Mouse (Mus musculus): ENCODE measurements around the gene Kcnq4.

The Kcnq4 gene

DNA sequence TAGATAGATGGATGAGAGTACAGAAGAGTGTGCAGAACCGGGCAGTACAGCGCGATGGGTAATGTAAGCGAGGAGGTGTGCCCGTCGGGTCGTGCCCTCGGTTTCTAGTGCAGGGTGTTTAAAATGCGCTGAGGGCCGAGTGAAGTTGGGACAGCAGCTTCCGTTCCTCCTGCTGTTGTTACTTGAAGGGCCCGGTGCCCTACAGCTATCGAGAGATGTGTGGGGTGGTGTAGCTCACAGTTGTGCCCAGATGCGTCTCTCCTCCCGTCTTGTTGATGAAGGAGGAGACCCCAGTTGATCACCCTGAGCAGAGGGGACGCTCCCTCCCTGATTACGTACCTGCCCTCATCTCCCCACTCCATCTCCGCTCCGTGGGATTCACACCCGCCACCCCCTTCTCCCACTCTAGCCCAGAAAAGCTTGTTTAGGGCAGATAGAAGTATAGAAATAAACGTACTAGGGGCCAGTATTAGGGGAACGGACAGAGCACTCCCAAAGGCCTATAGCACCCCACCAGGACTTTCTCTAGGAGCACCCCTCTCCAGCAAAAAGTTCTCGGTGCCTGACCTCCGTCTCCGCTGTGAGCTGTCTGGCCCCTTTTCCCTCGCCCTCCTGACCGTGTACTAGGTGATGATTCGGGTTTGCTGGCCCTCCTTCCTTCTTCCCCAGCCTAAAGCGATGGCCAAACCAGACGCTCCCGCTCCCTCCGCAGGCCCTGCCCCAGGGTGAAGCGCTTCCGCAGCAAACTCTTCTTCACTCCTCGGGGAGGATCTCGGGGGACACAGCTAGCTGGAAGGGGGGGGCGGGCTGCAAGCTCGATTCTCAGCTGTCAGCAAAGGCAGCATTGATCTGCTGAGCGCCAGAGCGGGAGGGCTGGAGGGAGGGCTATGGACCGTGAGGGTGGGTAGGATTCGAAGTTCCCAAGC, at the start of gene Kcnq4:
Gene Kcnq4 (minus strand): TSS at position 672 of the 926 bp plus-strand sequence.
- DNase-seq (ENCODE audit: low read depth, low spot score): no peak

DNA sequence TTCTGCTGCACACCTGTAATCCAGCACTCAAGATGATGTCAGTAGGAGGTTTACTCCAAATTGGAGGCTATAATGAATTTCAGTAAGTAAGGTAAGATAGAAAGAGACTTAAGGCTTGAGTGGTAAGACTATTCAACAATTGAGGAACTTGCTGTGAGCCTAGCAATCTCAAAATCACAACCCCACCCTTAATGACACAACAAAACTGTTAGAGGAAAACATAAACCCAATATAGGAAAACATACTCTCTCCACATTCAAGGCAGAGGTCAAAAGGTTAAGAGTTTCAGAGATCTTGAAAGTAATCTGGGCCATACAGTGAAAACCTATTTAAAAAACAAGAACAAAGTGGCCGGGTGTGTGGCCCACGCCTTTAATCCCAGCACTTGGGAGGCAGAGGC, 48.3 kb upstream of the Kcnq4 start:
- no peak for DNase-seq (ENCODE audit: low read depth, low spot score)

DNA sequence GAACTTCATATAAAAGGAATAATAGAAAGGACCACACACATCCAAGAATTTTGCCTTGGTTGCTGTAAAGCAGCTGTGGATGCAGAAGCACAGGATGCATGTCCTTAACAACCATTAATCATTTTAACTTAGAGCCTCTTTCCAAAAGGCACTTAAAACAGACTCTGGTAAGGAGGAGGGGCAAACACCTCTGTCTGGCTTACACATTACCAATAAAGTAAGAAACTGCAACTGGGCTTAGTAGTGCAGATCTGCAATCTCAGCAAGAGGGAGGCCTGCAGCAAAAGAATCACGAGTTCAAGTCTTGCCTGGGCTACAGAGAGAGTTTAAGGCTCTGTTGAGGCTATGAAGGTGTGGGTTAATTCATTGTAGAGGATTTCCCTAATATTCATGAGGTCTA, 47.2 kb upstream of the Kcnq4 start:
- no peak for DNase-seq (ENCODE audit: low read depth, low spot score)

DNA sequence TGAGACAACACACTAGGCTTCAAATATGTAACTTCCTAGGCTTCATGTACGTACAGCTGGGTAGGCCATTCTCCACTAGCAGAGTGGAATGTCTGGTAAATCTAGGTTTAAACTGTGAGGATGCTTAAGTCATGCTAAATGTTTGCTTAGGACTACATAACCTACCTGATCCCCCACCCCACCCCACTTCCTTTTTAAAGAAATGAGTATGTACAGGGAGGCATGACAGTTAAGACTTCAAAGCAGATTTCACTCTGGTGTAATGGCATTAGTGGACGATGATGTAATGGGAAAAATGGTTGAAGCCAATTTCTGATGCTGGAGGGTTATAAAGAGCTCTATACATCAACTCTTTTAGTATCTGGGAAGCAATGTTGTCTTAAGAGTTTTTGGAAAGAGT, 44.5 kb upstream of the Kcnq4 start:
- no peak for DNase-seq (ENCODE audit: low read depth, low spot score)

DNA sequence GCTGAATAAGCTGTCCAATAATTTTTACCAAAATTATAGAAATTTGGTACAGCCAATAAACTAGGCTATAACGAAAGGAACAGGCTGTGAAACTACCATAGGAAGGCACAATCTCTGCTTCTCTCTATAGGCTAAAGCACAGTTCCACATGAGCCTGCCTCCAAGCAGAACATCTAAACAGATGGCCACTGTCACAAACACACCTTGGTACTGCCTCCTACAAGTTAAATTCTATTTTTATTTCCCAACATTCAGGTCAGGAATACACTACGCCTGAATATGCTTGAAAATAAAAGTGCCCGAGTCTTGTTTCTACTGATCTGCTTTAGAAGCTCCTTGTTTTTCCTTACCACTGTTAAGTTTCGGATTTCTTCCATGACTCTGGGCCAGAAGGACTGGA, 41.6 kb upstream of the Kcnq4 start:
- DNase-seq (ENCODE audit: low read depth, low spot score): no peak

DNA sequence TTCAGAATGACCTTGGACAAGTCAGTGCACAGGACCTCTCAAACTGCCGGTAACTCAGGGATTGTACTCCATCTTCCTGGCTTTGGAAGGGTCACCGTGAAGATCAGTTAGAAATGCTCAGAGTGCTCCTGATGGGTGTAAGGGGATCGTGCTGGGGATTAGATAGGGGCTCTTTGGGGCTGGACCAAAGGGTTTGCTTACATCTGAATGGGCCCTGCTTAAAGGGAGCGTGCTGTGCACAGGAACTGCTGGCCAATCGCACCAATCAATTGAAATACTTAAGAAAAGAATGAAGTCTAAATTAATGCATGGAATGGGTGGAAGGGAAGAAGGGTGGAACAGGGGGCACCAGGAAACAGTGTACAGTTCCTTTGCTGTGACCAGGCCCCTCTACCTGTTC, 7.4 kb upstream of the Kcnq4 start:
- no peak for DNase-seq (ENCODE audit: low read depth, low spot score)

DNA sequence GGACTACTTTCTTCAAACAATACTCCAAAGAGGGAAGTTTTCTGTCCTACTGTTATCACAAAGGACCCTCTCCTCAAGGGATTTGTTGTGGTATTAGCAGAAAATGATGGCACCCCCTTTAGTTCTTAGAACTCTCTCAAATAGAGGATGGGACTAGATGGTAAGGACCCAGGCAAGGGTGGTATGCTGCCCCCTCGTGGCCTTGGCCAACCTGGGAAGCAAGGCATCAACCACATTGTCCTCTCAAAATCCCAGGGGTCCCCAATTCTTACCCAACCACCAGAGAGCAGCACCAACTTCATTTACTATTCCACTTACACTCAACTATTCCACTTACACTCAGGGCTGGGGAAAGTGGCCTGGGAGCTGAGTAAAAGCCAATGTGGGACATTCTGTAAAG, 6.9 kb upstream of the Kcnq4 start:
- no peak for DNase-seq (ENCODE audit: low read depth, low spot score)

DNA sequence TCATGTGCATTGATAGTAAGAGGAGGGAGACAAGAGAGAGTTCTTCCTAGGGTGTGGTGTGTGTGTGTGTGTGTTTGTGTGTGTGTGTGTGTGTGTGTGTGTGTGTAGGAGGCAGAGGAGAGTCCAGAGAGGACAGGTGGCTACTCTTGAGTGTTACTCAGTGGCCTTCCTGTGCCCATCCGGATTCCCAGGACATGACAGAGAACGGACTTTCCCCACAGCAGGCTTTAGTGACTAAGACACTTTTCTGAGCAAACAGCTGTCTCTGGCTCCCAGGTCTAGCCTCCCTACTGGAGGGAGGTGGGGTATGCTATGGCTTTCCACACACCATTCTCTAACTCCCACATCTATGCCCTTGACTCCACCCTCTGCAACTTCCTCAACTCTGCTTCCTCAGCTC, 1.2 kb upstream of the Kcnq4 start:
- DNase-seq (ENCODE audit: low read depth, low spot score): no peak

DNA sequence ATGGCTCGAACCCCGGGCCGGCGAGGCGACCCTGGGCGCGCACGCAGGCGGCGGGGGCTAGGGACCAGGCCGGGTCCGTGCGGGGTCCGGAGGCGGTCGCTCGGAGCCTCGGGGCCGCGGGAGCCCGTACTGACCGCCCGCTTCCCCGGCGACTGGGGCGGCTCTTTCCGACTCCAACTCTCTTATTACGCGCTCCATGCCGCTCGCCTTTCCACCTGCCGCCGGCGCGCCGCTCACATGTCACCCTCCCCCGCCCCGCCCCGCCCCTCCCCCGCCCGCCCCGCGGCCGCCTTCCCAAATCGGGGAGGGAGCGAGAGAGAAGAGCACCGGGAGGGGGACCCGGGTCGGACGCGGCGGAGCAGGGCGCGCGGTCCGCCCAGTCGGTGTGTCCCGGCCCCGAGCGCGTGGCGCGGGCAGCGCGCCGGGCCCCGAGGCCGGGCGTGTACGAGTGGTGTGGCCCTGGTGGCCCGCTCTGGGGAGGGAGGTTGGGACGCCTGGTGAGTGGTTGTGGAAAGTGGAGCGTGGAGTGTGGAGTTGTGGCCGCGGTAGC, 1.1 kb downstream of the Kcnq4 start:
- no peak for DNase-seq (ENCODE audit: low read depth, low spot score)

DNA sequence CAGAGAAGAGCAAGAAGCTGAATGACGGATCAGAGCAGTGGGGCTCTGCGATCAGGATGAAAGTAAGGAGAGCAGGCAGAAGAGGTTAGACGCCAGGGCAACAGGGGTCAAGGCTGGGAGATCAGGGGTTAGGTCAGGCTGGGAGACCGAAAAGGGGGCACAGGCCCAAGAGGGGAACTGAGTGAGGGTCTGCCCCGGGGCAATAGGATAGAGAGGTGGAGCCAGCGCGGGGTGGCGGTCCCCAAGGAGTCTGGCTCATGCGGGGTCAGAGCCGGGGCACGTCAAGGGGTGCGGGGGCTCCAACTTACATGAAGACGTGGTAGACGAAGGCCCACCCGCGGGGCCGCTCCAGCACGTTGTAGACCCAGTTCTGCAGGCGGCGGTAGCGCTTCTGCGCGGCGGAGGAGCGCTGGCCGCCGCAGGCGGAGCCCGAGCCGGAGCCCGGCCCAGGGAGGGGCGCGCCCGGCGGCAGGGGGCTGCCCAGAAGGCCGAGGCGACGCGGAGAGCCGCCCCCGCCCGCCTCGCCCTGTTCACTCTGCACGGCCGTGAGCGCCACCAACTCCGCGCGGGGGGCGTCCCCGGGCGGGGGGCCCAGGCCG, 1.8 kb downstream of the Kcnq4 start:
- no peak for DNase-seq (ENCODE audit: low read depth, low spot score)

DNA sequence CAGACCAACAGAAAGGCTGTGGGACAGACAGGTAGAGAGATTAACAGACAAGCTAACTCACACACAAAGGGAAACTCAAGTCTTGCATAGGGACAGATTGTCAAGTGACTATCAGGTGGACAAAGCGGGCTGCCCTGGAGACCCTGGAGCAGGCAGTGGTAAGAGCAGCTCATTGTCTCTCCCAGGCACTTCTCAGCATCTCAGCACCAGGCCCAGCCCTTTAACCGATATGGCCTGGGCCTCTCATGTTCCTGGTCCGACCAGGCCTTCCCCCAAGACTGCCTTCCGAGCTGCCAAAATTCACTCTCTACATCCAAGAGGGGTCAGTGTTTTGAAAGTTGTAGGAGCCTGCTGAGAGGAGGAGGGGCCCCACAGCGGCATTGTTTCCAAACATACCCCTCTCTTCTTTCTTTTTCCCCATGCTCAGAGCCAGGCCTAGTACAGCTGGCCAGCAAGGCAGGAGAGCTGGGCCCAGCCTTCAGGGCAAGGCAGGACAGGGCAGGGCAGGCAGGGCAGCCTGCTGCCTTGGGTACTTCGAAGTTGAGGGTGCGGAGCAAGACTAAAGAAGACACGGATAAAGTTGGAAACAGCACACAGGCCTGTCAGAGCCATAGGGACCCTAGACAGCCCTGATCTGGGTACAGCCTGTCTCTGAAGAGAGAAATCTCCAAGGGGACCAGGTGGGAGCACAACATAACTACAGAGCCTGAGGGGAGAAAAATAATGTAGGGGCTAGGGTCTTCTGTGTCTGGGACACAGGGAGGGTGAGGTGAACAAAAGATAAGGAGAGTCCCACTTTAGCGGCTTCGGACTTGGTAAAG, 2.5 kb downstream of the Kcnq4 start:
- DNase-seq (ENCODE audit: low read depth, low spot score): no peak

DNA sequence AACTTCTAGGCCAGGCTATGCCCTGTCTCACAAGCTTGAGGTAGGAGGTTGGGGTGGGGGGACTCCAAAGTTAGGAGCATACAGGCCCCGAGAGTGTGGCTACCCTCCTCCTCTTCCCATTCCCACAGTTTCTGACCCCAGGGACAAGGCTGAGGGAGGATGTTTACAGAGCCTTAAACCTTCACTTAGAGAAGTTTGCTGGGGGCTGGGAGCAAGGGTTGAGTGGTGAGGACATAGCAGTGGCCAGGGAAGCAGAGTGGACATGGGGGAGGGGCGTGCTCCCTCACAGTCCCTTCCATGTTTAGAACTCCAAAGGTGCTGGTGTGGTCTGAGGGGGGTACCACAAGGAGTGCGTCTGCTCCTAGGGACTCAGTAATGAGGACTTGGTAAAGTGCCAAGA, 4.8 kb downstream of the Kcnq4 start:
- DNase-seq (ENCODE audit: low read depth, low spot score): no peak

DNA sequence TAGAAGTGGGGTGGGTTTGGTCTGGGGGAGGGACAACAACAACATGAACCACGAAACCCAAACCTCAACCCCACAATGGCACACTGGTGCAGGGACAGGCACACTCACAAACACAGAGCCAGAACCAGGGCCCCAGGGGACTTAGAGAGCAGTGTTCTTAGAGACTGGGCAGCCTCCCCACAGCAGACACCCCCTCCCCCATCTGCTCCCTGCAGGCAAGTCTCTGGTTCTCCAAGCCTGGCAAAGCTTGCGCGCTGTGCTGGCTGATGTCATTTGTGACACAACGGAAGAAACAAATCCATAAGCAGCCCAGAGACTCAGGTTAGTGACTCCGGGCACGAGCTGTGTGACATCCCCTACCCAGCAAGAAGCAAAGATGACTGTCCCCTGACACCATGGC, 7.1 kb downstream of the Kcnq4 start:
- DNase-seq (ENCODE audit: low read depth, low spot score): no peak

DNA sequence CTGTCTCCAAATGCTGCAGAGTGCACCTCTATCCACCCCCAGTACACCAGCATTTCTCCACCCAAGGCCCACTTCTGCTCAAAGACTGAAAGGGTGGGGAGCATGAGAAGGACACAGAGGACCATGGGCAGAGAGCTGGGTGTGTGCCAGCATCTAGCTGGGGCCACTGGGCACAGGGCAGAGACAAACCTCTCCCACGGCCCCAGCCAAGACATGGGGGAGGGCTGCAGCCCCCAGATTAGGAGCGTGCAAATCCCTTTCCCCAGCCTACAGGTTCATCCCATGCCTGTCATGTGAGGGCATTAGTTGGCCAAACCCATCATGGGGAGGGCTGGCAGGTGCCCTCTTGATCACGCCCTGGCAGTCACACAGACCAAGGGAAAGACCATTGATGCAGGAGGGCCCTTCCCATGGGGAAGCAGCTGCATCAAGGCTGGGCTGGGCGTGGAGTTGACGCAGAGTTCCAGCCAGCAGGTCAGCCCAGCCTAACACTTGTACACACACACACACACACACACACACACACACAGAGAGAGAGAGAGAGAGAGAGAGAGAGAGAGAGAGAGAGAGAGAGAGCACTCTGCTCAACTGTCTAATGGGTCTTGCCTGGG, 14.3 kb downstream of the Kcnq4 start:
- no peak for DNase-seq (ENCODE audit: low read depth, low spot score)

DNA sequence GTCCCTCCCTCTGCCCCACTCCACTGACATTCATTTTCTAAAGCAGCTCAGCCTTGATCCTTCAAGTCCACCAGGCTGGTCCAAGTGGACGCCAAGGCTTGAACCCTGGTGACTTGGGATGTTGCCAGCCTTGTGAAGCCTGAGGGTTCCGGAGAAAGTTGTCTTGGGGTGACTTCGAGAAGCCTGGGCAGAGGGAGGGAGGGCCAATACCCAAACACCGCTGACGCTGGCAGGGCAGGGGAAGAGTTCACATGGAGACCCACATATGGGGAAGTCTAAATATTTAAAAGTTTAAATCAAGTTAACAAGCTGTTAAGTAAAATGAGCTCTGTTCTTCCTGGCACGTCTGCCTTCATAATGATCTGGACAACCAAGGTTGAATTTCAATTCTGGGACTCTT, 15.7 kb downstream of the Kcnq4 start:
- no peak for DNase-seq (ENCODE audit: low read depth, low spot score)

DNA sequence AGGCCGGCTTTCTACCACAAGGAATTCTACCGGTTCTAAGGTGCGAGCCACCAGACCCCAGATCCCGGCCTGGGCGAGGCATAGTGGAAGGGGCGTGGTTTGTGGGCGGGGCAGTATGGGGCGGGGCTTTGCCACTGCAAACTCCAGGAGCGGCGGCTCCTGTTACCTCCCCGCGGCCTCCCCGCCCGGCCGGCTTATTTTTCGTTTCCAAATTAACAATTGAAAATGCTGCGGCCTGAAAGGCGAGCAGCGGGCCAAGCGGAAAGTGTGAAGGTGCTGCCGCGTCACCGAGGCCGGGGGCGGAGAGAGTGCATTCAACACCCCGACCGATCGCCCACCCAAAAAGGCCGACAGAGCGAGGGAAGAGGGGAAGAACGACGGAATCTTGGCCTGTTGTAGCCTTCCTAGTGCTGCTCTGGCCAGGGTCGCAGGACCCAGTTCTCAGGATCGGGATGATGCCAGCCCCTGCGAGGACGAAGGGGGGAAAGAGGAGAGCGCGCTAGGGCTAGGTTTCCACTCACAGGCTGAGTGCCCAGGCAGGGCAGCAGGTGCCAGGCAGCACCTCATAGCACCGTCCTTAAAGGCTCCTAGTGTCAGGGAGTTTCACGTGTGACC, 17.3 kb downstream of the Kcnq4 start:
- peak; percentile 65 for DNase-seq (ENCODE audit: low read depth, low spot score)

DNA sequence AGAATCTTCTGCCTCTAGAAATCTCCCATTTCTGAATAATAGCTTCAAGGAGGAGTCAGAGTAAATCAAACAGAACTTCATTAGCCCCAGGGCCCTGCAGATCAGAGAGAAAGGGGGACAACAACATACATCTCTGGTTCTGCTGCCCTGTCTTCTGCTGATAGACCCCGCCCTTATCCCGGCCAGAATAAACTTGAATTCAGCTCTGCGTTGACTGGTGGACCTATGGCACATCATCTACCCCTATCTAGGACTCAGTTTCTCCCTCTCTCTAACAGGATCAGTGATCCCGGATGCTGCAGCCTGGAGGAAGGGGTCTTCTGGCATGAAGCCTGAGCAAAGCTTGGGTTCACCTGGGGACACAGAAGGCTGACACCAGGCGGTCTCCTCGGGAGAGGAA, 17.8 kb downstream of the Kcnq4 start:
- no peak for DNase-seq (ENCODE audit: low read depth, low spot score)

DNA sequence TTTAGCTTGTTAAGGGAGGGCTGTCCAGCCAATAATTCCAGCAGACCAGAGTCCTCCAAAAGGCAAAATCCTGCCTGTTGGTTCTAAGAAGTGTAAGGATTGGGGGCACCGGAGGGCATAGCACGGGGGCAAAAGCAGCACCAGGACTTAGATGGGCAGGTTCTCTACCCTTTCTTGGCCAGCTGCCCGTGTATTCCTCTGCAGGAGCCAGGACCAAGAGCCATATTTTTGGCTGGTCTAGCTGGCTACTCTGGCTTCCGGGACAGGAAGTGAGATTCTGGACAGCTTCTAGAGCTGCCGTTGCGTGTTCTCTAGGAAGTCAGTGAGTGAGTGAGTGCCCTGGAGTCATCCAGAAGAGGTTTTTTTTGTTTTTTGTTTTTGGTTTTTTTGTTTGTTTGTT, 18.3 kb downstream of the Kcnq4 start:
- DNase-seq (ENCODE audit: low read depth, low spot score): no peak

DNA sequence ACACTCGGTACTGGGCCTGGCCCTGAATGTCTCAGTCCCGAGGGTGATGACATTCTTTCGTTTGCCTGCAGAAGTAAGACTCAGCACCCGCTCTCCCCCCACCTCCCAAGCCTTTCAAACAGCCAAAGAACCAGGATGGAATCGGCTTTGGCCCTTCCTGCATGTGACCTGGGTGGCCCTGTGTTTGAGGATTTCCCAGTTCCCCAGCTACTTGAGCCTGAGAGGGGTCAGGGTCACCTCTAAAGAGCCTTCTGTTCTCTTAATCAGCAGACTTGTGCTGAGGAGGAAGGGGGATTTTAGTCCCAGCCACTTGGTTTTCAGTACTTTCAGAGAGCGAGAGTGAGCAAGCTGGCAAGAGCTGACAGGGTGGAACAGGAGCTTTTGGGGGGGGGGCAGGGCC, 19.0 kb downstream of the Kcnq4 start:
- no peak for DNase-seq (ENCODE audit: low read depth, low spot score)

DNA sequence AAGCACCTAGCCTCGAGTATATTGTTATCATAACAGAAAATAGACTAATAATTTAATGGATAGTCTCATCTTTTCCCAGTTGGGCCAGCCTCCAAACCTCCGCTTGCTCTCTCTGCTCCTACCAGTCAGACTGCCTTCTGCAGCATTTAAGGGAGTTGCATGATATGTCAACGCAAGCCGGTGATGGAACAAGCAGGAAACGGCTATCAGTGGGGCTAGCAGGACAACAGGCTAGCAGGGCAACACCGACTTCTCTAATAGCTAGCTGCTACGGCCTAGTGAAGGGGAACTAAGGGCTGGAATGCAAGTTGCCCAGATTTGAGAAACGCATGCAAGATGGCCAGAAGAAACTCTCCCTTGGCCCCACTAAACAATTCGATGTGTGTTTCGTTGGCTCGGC, 20.6 kb downstream of the Kcnq4 start:
- no peak for DNase-seq (ENCODE audit: low read depth, low spot score)

DNA sequence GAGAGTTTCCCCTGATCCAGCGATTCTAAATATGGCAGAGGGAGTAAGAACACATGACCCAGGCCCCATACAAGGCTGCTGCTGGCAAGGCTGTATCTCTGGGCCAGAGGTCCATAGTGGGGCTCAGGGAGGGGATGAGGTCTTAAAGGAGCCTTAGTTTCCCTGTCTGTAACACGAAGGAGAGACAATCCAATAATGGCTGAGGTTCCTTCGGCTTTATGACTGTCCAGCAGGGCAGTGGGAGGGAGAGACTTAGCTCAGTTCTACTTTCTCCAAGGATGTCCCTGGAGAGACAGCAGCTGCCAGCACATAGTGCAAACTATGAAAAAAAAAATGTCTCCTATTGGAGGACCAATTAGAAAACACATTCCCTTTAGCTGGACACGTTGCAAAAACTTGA, 22.2 kb downstream of the Kcnq4 start:
- no peak for DNase-seq (ENCODE audit: low read depth, low spot score)
